Mouse (Mus musculus) cortical plate, adult 2 months (tissue): Measurements from ENCODE around the gene Herc3. TPM values are rescaled to one million over a fixed set of nuclear protein-coding genes. Genes with fewer than 3 reads are reported as not detected.

Experiments
- H3K27ac ChIP-seq: fragments of 200-500 bp; 2 replicates; pipeline ENCODE4 v1.5.1; 2012; ENCODE audit warnings: low read length, control low read depth, inconsistent platforms; ENCODE audit not compliant: insufficient read depth
- H3K4me1 ChIP-seq: fragments of 200-500 bp; 2 replicates; pipeline ENCODE4 v1.6.1; 2011; ENCODE audit warnings: low read length; ENCODE audit not compliant: control insufficient read depth, insufficient read depth
- H3K4me3 ChIP-seq: fragments of 200-500 bp; 2 replicates; pipeline ENCODE4 v1.5.1; 2011; ENCODE audit warnings: mild to moderate bottlenecking, low read length, control low read depth; ENCODE audit not compliant: insufficient read depth
- CTCF ChIP-seq: fragments of 200-500 bp; IDR thresholded peaks from 2 replicates; pipeline ENCODE4 v1.5.1; 2011; ENCODE audit warnings: mild to moderate bottlenecking, control low read depth, low read length; ENCODE audit not compliant: insufficient read depth; ENCODE audit errors: extremely low read depth
- POLR2A ChIP-seq: fragments of 200-500 bp; IDR thresholded peaks from 2 replicates; pipeline ENCODE4 v1.6.1; 2011; ENCODE audit warnings: mild to moderate bottlenecking, low read length, control low read depth; ENCODE audit not compliant: insufficient read depth; ENCODE audit errors: extremely low read depth
- polyA plus RNA-seq: library from polyadenylated mRNA; depleted of rRNA; stranded (reverse); fragments of >200 nt; gene quantifications from 2 replicates; pipeline ENCODE4 v1.2.3, GENCODE M21; 2012; rRNA removed

Gene Herc3
- polyA plus RNA-seq, 1 experiment = 142 TPM

DNA sequence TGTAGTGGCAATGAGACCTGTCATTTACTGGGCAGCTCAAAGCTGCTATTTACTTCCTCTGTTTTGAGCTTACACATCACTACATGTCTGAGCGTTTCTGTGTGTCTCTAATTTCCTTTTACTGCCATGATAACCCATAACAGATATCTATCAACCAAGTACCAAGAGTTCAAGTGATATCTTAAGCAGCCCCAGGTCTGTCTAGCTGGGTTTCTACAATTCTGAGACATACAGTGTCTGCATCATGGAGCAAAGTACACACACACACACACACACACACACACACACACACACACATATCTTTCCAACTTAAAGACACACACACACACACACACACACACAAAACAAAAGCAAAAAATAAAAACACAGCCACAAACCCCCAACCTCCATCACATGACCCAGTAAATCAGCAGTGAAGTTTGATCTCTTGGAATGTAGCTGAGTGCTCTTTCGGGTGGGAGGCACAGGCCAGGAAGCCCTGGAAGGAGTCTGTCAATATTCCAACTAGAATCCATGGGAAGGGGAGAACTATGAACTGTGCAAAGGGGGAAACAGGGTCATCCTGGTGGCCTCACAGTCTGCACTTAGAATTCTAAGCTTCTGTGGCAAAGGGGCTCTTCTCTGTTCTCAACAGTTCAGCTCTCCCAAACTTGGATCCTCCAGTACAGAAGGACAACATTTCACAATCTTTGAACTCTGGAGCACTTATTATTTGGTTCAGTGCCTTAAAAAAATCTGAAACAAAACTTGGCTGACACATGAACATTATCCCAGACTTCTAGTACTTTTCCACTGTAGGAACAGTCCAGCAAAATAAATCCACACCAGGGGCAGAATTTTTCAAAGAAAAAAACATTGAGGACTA, 120.1 kb downstream of the Herc3 start:
- TF ChIP-seq POLR2A (no peak), CTCF (no peak)
- H3K4me1 ChIP-seq = no peaks in the 10 kb centered on the region; the same call in 1 of the 2 replicates
- no peak overlapping the region for H3K4me3 ChIP-seq
- no peak overlapping the region for H3K27ac ChIP-seq

DNA sequence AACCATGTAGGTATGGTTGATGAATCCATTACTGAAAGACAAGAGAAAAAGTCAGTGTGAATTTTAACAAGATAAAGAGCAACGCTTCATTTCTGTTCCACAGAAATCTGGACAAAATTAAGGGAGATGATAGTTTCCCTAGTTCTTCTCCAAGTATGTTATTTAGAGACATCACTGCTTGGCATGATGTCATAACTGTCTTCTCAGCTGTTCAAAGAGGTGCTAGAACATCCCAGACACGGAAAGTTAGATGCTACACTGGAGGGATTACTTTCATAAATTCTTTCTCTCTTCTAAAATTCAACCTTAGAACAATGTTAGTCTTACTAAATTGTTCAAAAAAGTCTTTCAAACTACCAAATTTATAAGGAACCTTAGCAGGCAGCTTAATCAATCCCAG, 129.3 kb downstream of the Herc3 start:
- H3K4me1 ChIP-seq = peaks cover 2% of the 10 kb centered on the region; the same call in 1 of the 2 replicates
- H3K4me3 ChIP-seq = no peak overlapping the region
- no peak for TF ChIP-seq CTCF
- no peak for TF ChIP-seq POLR2A
- no peak overlapping the region for H3K27ac ChIP-seq

GRCm38 (mm10) chr6:58962691-58963090, 131.4 kb downstream of the Herc3 start:
- H3K4me1 ChIP-seq = peaks cover 2% of the 10 kb centered on the region
- H3K27ac ChIP-seq = no peak overlapping the region
- no peak overlapping the region for H3K4me3 ChIP-seq
- TF ChIP-seq POLR2A = no peak
- TF ChIP-seq CTCF = no peak

GRCm38 (mm10) chr6:58964091-58964490, 132.8 kb downstream of the Herc3 start:
- TF ChIP-seq POLR2A (no peak), CTCF (no peak)
- Histone ChIP-seq H3K27ac (no peak overlapping the region), H3K4me1 (peaks cover 2% of the 10 kb centered on the region), H3K4me3 (no peak overlapping the region)

- Histone ChIP-seq H3K27ac (no peak overlapping the region), H3K4me3 (no peak overlapping the region), H3K4me1 (peaks cover 2% of the 10 kb centered on the region)
- no peak for TF ChIP-seq POLR2A
- no peak for TF ChIP-seq CTCF
These were observed 133.3 kb downstream of the Herc3 start for GRCm38 (mm10) chr6:58964565-58964964.

- H3K27ac ChIP-seq = no peak overlapping the region
These were observed 134.0 kb downstream of the Herc3 start for GRCm38 (mm10) chr6:58965071-58965831.

DNA sequence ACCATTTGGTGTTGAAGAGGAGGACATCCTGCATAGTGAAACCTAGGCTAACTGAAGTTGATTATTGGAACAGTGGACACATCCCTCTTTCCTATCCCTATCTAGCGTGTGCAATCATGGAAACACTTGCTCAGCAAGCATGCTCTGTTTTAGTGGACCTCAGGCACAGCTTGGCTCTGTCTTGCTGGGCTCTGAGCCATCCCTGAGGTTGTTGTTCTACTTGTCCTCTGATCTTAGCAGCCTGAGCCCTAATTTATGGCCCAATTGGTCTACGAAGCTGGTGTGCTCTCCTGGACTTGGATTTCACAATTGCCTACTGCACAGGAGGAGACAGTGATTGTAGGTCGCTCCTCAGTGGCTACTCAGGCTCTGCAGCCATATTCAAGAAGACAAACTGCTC, 137.0 kb downstream of the Herc3 start:
- Histone ChIP-seq H3K27ac (no peak overlapping the region), H3K4me3 (no peak overlapping the region)
- no peak for TF ChIP-seq CTCF
- no peak for TF ChIP-seq POLR2A

More at GRCm38 (mm10) chr6:58965071-58965831, 134.0 kb downstream of the Herc3 start:
- no peak for TF ChIP-seq CTCF
- H3K4me3 ChIP-seq = no peak overlapping the region
- peaks cover 2% of the 10 kb centered on the region for H3K4me1 ChIP-seq

More for the DNA sequence above, 137.0 kb downstream of the Herc3 start:
- peaks cover 2% of the 10 kb centered on the region for H3K4me1 ChIP-seq

Other genes with a start within 250 kb of the Herc3 start
- gene Abcg2, start 246.9 kb upstream of the Herc3 start, polyA plus RNA-seq = 20.8 and 25.6 TPM in 2 replicates
- 332 and 381 TPM in 2 replicates for gene Nap1l5, start 75.6 kb downstream of the Herc3 start, polyA plus RNA-seq
- 7.3 and 8.7 TPM in 2 replicates for gene Fam13a, start 193.1 kb downstream of the Herc3 start, polyA plus RNA-seq